Mouse (Mus musculus) lung, postnatal 10 days (tissue): Measurements from ENCODE around the gene Mymx.

Experiments used
- DNase-seq: peaks from one replicate; pipeline ENCODE4 v3.0.0; 2021

Gene Mymx

DNA sequence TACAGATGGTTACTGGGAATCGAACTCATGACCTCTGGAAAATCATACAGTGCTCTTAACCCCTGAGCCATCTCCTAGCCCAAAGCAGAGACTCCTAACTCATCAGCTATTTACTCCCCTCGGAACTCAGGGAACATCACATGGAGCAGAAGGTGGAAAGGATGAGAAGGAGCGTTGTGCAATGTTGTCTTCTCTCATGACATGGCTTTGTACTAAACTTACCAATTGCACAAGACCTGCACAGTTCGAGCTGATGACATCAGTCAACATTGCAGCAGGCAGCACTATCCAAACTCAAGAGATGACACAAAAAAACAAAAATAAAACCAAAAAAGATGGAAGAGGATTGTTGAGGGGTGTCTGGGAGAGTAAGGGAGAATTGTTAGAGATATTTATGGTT, 6.5 kb upstream of the Mymx start:
- no peak for DNase-seq

DNA sequence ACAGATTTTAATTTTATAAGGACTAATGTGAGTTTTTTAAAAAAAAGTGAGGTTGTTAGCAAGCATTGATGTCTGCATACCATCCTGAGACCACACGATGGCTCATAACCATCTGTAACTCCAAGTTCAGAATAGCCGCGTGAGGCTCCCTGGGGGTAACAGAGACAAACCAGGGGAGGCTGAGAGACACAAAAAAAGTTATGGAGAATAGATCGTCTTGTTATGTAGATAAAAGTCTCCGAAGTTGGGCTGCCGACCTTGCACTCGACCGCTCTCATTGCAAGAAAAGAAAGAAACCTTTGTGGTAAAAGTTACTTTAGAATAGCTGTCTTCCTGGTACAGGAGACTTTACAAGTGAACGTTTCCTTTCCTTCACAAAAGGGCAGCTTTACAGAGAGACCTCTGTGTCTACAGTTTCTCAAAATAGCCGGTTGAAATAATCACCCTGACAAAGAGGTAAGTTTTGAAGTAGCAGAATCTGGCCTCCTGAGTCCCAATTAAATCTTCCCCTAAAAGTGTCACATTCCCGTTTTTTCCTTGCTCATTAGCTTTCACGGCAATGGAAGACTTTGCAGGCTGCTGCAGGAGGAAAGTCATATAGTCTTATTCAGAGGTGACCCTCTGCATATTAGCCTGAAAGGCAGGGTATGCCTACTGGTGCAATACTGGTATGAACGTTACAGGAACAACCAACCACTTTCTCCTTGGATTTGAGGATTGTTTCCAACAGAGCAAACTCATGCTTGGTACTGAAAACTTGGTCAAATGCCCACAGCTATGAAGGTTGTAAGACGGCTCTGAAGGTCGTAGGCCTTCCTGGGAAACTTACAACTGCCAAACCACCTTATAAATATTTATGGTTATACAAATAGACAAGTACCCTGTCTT, 5.3 kb upstream of the Mymx start:
- no peak for DNase-seq

DNA sequence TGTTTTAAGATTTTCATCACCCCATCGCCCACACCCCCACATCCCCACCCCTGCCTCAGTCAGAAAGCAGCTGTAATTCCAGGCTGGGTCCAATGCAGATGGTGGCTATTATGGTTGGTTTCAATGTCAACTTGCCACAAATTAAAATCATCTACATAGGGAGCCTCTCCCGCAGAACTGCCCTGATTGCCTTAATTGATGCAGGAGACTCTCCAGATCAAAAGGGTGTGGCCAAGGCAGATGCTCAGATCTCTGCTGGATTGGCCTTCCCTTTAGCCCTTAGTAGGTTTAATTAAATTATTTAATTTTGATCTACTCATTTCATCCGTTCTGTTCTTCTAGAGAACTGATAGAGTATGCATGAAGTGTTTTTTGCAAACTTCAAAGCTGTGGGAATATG, 1.1 kb upstream of the Mymx start:
- DNase-seq: no peak

DNA sequence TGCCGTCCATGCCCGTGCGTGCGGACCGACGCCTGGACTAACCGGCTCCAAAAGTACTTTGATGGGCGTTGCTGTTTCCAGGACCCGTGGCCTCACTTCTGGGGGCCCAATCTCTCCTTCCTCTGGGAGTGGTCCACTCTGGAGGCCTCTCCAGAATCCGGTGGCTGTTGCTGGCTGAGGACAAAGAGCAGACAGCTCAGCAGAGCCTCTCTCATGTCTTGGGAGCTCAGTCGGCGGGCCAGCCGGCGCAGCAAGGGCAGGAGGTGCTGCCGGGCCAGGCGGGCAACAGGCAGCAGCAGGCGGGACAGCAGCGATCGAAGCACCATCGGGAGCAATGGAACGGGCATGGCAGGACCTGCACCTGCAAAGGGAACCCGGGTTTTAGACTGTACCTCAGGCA, 577 bp downstream of the Mymx start:
- no peak for DNase-seq

DNA sequence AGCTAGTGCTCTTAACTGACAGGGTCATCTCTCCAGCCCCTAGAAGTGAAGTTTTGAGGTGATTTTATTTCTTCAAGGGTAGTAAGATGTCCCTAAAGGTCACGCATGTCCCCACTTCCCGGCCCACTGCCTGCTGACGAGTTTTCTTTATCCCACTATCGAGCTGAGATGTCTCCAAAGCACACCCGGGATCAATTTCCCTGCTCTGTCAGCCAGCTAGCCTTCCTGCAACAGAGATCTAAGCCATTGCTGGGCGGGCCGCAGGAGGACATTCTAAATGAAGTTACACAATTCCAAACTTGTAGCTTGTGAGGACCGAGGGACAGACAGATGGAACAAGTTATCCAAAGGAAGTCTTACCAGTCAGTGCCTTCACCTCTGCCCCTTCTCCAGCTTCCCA, 1.6 kb downstream of the Mymx start:
- no peak for DNase-seq

DNA sequence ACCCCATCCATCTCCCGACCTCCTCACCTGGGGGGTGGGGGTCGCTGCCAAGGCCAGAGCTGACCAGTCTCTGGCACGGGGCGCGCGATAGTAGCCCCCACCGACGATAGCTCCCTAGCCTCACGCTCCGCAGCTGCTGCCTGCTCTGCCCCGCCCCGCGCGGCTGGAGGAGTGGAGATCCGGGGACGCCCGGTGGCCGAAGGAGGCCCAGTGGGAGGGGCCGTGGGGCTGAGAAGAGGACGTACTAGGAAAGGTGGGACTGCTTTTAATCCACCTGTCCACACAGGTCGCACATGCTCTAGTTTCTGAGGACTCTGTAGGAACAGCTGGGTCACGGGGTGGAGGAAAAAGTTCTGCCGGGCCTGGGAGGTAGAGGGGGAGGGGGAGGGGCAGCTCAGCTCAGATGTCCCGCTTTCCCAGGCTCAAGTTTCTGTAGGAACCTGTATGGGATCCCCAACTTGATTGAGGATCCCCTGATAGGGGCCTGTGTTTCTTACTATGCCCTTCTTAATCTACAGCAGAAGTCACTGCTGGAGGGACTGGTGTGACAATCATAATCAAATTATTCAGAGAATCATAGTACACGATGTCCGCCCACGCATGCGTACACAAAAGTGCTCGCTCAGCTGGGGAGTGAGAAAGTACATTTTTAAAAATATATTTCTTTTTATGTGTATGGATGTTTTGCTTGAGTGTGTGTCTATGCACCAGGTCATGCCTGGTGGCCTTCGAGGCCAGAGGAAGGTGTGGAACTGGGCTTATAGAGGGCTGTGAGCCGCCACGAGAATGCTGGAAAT, 2.3 kb downstream of the Mymx start, which contains the start of gene Slc29a1:
Slc29a1 (minus strand) TSS at position 161 of the 797 bp plus-strand sequence.
- peak; percentile 87 for DNase-seq

DNA sequence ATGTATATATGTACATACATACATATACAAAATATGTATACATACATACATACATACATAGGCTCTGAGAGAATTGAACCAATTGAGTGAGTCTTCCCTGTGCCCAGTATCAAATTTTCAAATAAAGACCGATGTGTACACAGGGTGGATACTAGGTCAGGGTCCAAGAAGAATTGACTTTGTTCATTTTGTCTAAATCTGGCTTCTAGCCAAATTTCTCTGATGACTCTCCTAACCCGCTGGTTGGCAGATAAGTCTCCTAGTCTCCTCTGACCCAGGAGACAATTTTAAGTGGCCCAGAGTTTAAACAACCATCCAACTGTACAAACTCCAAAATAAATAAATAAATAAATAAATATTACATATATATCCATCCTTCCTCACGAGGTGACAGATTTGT, 3.0 kb downstream of the Mymx start:
- DNase-seq: no peak

DNA sequence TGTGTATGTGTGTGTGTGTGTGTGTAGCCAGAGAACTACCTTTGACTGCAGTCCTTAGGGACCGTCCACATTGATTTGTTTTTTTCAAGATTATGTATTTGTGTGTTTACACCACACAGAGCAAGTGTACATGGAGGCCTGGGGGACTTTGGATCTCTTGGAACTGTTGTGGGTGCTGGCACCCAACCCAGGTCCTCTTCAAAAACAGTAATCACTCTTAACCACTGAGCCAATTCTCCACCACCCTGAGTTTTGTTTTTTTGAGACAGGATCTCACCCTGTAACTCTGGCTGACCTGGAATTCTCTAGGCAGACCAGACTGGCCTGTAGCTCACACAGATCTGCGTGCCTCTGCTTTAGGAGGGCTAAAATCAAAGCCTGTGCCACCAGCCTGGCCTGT, 3.5 kb downstream of the Mymx start:
- DNase-seq: no peak

DNA sequence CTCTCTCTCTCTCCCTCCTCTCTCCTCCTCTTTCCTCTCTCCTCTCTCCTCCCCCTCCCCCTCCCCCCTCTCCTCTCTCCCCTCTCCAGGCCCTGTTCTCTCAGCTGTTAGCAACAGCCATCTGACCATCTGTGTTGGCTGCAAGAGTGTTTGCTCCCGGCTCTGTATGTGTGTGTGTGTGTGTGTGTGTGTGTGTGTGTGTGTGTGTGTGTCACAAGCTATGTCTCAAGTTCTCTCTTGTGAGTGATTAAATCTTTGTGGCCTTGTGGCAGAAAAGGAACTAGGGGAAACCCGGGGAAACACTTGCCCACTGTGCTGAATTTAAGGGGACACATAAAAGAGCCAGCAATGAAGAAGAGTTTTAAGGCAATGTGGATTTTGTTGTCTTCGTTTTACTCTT, 4.1 kb downstream of the Mymx start:
- DNase-seq: peak; percentile 70

DNA sequence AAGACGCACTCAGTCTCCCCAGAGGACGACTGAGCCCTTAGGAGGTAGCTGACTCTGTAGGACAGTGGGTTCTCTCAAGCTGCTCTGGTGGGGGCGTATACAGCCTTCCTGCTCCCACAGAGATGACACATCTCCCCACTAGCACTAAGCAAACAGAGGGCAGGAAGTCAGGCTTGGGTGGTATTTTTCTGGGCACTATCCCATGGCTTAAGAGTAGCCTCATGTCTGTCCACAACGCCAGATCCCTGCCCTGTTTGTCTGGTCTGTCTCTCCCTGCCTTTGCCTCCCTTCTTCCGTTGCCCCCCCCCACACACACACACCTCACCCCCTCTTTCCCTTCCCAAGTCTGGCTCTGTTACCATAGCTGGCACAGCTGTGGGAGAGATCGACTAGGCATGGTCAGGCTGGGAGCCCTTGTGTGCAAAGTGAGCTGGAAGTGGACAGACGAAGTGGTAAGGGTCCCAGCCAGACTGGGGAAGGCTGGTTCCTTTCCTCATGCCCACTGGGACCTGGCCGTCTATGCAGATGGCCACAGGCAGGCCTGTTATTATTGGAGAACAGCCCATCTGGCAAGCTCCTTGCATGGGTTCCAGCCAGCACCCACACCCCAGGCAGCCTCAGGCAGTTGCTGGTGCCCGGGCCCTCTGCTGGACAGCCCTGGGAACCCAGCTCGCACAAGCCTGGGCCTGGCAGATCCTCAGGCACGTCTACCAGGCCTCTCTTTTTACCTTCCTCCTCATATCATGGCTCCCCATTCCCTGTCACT, 5.1 kb downstream of the Mymx start:
- peak; percentile 91 for DNase-seq

DNA sequence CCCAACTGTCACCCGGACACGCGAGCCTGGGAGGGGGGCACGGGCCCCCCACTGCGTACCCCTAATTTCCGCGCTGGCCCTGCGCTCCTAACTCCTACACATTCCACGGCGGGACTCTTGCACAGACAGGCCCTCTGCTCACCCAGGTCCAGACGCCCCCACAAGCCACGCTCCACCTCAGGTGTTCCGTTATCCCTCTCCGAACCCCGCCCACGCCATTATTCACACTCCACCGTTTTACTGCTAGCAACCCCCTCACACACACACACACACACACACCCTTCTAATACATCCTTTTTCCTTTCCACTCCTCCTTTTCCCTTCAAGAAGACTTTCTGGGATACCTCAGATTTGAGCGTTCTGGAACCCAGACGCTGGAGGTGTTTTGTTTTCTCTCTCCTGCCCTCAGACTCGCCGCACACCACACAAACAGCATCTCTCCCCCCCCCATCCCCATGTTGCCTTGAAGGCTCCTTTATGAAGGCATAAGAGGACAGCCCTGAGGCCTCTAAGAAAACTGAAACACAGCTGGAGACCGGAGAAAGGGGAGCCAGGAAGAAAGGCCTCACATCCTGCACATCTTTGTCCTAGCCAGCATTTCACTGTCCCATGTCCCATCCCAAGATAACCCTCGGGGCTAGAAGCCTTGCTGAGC, 6.0 kb downstream of the Mymx start:
- no peak for DNase-seq

DNA sequence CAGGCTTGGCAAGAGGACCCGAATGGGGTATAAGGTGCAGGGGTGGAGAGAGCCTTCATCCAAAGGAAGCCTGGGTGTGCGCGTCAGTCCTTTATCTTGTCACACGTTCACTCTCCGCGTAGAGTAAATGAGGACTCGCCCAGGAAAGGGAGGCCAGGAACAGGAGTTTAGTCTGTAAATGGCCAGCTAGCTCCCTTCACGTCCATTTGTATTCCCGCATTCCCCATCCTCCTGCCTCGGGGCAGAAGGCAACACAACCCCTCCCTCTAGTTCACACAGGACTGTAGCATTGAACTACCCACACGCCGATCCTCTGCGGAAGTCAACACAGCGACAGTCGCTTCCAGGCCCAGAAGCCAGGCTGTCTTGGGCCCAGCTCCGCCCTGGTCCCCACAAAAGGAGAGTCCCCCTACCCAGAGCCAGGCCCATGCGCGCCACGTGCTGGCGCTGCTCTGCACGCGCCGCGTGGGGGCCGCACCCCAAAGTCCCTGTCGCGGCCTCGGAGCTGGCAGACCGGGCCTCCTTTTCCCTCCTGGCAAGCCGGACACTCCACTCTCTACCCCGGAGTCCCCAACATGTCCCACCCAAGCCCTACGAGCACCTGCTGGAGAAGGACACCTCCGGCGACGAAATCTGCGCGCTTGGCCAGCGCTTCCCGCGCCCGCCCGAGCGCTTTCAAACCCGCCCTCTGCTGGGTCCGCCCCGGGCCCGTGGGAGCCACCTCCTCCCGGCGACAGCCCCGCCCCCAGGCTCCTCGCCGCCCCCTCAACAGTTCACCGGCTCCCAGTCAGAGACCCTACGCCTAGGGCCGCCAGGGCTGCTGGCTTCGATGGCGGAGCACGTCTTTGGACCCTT, 6.8 kb downstream of the Mymx start:
- DNase-seq: peak; percentile 92

DNA sequence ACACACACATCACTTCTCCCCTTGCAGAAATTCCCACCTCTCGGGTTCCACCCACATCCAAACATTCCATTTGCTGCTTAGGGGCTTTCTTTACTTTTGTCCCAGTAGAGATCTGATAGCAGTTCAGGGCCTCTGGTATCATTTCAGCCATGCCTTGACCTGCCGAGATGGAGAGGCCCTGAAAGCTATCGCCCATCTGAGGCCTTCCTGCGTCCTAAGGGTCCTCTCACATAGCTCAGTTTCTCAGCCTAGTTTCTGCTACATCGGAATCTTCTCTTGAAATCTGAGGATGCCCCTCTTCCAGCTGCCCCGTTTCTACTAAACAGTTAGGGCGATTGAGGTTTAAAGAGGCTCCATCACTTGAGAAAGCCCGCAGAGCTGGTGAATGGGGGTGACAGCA, 7.7 kb downstream of the Mymx start:
- no peak for DNase-seq

DNA sequence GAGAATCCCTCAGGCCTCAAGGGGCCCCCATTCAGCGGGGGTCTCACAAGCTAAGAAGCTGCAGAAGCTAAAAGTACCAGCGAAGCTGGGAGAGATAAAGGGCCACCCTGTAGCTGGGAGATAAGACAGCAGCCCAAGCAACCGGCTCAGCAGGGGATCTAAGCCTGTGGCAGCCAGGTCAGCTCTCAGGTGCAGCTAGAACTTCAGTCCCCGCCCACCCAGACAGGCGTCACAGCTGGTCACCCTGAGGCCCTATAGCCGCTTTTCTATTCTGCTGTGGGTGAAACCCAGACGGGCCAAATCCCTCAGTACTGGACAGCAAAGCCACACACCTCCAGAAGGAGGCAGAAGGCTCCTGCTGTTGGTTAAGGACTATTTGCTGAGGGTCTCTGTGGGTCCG, 8.4 kb downstream of the Mymx start:
- DNase-seq: no peak

DNA sequence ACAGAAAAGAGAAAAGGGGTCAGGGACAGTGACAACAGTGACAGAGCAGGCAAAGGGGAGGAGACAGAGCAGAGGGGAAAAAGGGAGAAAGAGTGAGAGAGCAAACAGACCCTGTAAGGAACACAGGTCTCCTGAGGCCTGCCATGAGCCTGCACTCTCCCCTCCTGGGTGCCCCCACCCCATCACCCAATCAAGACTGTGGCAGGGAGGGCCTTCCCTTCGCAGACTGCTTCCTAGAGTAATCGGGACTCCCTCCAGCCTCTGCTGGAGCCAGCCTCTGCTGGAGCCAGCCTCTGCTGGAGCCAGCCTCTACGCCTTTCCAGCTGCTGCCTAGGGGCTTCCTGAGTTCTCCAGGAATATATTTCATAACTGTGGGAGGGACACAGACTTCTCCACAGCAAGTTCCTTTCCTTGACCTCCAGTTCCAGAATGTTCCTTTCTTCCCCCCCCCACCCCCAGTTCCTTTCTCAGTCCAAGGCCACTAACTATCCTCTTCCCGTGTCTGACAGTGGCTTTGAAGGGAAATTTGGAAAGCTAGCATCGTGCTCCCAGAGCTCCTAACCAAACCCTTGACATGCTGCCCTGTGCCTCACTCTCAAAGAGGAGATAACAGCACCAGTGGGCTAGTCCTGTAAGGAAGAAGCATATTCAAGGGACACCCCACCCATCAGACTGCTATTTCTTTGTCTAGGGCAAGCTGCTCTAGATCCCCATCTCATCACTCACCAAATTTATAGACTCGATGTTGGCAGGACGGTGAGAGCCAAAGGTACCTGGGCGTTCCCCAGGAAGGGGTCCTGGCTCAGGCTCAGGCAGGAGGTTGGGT, 9.1 kb downstream of the Mymx start:
- peak; percentile 73 for DNase-seq

DNA sequence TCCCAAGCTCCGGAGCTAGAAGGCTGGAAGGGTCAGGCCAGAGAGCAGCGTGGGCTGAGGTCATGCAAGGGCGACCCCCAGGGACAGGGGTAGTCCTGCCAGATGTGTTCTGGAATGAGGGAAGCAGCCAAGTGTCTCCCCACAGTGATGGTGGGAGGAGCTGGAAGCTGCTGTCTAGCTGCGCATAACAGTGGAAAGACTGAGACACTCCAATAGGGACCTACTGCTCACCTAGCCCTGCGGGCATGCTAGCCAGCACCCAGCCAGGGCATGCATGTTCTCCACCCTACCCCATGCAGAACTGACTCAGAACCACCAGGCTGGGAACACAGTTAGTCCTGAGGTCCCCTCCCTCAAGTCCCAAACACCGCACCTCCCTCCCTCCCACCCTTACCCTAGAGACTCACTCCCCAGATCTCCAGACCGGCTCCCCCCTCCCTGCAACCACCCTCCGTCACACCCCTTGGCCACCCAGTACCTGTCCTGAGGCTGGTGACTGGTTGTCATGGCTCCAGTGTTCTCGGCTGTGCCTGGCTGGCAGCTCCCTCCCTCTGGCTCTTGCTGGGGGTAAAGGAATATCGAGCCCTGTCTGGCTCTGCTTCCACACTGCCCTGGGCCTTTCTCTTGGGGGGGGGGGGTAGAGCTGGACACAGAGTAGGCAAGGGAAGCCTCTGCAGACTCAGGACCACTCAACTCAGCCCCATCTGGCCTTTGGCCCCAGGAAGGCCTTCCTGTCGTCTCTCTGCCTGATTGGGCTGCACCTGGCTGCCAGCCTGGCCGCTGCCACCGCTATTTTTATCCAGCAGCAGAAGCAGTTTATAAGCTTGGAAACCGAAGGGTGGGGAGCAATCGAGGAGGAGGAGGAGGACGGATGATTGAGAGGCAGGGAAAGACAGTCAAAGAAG, 9.9 kb downstream of the Mymx start:
- no peak for DNase-seq

DNA sequence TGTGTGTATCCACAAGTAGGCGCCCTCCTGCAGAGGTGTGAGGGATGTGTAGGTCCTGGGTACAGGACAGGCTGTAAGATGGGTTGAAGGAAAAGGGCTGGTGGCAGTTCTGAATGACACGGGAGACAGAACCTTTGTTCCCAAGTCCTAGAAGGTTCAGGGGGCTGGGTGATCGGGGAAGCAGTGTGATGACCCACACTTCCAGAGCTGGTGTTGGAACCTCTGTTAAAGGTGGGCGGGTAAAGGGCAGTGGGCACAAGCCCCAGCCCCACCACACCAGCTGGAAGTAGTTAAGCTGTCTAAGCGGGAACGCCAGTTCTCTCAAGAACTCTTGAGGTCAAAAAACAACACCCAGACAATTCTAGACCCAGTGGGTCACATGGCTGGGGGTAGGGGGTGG, 11.5 kb downstream of the Mymx start:
- DNase-seq: no peak

DNA sequence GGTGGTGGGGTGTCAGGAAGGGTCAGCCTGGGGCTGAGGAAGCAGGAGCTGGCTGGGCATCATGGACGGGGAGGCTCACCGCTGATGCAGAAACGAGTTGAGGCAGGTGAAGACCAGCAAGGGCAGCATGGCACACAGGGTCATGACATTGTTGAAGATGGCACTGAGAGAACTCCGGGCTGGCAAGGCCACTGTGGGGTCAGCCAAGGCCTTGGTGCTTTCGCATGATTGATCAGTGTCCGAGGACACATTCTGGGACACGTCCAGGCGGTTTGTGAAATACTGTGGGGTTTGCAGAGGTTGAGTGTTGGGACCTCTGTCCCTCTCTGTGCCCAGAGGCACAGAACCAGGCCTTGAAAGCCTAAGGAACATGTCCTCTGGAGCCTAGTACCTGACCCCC, 12.1 kb downstream of the Mymx start:
- no peak for DNase-seq

DNA sequence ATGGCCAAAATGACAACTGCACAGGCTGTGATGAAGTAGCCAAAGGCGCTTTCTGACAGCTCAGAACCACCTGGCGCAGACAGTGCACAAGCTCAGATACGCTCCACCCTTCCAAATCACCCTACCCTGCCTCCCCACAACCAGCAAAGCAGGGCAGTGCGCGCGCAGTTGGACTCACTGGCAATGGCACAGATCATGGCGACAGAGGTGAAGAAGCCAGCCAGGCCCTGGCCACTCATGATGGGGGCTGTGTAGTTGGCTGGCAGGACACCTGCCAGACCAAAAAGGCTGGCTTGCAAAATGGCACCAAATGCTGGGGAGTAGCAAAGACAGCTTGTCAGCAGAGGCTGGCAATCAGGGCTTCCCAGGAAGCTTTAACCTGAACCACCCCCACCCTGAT, 12.7 kb downstream of the Mymx start:
- no peak for DNase-seq

DNA sequence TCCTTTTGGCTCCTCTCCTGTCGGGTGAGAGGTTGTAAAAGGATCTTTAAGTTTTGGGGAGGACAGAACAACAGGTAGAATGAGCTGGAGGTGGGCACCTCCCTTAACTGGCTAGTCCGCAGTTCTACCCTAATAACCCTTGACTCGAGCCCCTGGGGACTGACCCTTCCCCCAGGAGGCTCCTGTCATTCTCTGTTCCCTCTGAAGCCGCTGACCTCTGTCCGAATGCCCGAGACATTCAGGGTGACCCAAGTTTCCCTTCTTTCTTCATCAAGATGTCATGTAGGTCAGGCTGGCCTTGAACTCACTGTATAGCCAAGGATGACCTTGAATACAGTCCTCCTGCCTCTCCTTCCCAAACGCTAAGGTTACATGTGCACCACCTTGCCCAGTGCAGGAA, 13.5 kb downstream of the Mymx start:
- no peak for DNase-seq
